Mouse (Mus musculus): ENCODE results near the gene Phldb2.

Gene Phldb2

DNA sequence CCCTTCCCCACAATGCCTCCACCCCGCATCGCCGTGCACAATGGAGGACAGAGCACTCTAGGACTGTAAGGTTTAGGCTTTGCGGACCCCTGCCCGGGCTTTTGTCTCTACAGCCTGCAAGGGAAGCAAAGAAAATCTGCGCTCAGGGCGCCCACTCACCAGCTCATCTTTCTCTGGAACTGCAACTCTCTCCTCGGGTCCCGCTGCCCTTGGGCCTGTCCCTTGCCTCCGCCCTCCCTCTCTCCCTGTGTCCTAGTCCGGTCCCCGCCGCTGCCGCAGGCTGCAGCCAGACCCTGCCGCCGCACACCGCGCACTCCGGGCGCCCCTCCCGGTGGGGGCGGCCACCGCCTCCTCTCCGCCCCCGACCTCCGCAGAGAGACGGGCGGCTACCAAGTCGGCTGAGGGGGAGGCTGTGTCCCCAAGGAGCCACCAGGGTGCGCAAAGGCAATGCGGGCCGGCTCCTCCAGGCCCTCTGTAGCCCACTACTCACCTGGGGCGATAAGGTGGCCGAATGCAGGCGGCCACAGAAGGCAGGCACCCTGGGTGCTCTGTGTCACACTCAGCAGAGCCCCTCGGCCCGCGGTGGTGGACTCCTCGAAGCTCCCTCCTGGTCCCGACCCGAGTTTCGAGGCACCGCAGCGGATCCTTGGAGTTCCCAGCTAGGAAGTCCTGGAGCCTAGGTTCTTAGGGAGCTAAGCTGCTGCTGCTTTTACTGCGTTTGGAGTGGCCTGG is 109.2 kb downstream of the Phldb2 start:
- in situ Hi-C loops (cut with MboI; ENCODE audit: low sequenced_read_pairs) = no loop called here

DNA sequence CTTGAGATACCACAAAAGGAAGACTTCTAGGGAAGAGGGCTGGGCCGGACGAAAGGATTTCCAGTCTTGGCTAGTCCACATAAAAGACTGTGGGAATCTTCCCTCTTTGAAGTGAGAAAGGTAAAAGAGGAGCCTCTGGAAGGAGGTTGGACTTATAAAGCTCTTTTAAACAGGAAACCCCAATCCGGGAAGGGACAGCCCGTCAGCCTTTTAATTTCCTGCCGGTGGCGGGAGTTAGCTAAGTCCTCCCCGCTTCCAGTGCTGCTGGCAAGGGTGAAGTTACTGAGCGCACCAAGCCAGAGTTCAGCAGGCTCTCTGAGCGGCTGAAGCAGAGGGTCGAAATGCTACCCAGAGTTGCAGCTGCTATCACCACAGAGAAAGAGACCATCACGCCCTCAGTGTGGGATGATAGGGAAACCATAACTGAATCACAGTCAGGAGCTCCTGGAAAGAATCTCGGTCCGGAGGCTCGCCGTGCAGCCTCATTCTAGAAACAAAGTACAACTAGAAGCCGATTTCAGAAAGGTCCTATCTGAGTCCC is 110.0 kb downstream of the Phldb2 start:
- in situ Hi-C loops (cut with MboI; ENCODE audit: low sequenced_read_pairs) = no loop called here

DNA sequence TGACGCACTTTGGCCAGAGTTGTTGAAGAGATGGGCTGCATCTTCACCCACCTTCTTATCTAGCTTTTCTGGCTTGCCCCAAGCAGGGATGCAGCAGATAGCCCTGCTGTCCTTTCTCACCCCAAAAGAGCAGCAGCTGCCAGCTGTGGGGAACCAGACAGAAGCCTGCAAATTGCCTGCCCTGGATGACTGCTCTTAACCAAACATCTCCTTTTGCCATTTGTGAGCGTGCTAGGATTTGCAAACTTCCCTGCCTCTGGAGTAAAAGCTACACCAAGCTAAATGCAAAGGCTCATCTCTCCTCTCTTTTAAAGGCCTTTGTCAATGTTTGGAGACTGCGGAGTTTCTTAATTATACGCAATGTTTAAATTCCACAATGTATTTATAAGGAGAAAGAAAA is 111.0 kb downstream of the Phldb2 start:
- in situ Hi-C loops (cut with MboI; ENCODE audit: low sequenced_read_pairs) = no loop called here

DNA sequence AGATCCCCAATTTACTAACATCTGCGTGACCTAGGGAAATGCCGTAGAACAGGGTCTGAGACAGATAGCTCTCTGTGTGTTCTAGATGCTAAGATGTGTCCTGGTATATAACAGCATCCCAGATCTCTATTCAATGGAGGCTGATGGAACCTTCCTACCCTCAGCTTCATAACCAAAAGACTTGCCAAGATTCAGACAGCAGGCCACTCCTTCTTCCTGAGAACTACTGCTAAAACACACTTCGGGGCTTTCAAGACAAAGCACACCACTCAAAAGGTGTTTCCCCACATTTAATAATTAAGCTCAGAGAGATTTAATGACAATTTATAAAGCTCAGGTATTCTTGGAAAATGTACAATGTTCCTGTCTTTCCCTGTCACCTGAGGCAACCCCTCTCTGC is 111.6 kb downstream of the Phldb2 start:
- in situ Hi-C loops (cut with MboI; ENCODE audit: low sequenced_read_pairs) = no loop called here

DNA sequence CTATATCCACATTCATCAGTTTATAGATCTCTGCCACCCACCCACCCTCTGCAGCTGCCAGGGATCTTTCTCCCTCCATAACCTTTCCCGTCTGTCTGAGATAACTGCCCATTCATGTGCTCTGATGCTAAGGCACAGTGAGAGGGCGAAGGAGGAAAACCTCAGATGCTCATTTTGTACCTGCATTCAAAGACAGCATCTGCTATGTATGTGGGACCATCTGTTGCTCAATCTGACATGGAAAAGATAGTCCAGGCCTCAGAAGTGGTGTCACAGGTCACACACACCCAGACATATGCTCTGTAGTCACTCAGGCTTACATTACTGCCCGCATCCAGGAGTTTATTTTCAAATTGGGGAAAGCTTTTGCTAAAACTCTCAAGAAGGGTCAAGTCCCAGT is 112.4 kb downstream of the Phldb2 start:
- in situ Hi-C loops (cut with MboI; ENCODE audit: low sequenced_read_pairs) = no loop called here

DNA sequence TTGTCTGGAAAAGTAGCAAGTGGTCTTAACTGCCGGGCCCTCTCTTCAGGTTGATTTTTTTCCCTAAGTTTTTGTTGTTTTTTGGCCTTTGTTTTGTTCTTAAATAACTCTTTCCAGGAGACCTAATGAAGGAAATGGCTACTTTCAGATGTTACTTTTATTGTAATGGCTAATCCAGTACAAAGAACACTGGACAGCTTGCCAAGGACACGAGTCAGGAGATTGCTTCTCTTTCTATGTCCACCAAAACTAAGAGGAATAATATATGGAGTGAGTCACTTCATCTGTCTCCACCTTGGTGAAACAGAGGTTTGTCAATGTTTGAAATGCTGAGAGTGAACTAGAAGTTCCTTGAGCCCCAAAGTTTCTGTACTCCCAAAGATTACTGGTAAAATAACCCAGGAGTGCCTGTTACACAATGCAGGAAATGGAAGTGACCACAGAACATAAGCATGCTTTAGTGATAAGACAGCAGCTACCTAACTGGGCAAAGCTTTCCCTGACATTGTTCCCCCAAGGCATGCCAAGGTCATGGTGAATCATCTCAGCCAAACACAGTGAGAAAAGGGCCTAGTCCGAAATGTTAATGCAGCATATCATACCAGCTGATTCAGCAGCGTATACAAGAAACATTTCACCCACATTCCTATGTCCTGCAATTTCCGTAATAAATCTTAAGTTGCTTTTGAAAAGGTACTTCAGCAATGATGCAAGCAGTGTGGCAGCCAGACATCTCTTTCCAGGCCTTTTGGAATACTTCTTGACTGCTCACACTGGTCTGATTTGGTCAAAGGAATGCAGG is 115.7 kb downstream of the Phldb2 start:
- in situ Hi-C loops (cut with MboI; ENCODE audit: low sequenced_read_pairs) = no loop called here

DNA sequence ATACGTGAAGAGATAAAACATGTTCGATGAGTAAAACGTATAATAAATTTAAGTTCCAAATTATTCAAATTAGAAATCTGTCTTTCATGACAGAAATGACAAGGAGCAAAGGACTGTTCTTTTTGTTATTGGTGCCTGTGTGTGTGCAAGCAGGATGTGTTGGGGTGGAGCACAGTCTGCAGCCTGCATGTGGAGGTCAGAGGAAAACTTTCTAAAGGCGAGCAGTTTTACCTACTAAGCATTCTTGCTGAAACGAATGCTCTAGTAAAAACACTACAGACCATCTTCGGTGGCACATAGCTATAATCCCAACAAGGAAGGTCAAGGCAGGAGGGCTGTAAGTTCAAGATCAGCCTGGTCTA is 120.7 kb downstream of the Phldb2 start:
- in situ Hi-C loops (cut with MboI; ENCODE audit: low sequenced_read_pairs) = no loop called here

DNA sequence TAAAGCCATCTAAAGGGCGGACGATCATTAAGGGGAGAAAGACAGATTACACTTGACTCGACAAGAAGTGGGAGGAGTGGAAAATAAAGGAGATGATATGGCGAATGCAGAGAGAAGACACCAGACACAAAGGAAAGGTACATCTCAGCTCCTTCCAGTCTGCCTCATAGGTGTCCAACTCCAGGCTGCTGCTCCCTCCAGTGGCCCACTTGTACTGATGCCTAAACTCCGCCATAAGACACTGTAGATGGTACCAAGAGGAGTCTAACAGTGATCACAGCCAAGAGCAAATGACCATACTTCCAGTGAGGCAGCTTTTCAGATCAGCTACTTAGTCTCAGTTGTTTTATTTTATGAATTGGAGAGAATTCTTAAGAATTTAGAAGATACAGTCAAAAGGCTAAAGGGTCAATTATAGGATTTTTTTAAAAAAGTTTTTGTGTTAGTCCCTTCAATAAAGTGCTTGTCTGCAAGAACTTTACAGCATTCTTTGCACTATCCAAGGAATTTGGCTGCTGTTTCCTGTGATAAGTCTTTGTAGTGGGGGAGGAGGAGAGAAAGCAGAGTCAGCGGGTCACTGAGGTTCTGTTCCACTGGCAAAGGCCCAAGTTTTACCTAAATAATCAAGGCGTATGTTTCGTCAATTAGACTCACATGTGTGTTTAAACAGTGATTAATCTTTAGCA is 121.2 kb downstream of the Phldb2 start:
- in situ Hi-C loops (cut with MboI; ENCODE audit: low sequenced_read_pairs) = no loop called here

DNA sequence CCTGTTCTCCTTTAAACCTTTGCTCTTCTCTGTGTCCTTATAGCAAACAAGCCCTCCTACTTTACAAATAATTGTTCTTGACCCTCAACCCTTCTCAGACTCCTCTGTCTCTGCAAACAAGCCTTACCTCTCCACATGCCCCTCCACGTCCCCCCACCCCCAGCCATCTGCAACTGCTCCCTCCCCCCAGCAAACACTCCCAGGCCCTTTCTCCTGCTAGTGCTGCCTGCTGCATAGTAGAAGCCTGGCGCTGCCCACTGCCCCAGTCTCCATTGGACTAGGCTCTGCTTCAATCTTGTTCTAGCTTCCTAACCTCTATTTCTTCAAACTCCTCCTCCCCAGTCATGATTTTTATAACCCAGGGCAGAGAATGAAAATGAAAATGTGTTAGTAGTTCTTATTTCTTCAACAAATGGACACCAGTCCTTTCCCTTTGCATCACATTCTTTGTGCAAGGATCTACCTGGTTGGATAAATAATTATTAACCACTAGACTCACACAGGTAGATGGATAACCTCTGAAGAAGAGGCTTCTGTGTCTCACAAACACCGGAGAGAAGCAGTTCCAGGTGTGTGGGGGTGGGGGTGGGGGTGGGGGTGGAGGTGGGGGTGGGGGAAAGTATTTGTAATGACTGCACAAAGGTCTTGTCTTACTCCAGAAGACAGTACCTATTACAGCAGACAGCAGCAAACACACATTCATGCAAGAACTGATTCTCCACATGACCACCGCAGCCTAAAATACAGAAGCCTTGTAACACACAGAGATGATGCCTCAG is 122.1 kb downstream of the Phldb2 start:
- in situ Hi-C loops (cut with MboI; ENCODE audit: low sequenced_read_pairs) = no loop called here

DNA sequence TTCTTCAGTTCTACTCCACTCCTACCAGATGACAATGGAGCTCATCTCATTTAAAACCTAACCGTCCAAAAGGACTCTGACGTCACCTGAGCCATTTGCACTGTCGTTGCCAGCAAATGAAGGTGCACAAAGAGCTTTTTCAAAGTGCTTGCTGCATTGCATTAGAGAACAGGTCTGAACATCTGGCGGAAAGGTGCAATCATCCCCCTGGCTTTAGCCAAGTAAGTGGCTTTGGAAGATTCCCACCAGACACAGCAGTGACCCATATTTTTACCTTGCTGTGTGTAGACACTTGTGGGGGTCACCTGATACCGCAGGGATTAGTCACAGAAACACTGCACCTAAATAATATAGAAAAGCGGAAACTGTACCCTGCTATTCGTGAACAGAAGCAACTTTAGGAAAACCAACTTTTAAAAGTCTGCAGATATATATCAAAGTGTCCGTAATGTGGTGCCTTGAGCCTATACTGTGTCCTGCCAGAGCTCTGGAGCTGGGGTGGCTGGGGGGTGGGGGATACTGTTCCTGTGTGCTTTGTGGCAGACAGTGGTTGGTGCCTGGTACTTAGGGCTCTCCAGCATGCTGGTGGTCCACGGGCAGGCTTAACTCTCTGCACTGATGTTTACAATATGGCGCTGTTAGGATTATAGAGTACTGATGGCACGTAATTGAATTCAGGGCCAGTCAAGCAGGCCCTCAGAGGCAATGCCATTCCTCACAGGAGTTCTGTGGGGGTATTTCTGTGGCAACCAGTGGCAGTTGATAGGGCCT is 123.1 kb downstream of the Phldb2 start:
- in situ Hi-C loops (cut with MboI; ENCODE audit: low sequenced_read_pairs) = no loop called here

DNA sequence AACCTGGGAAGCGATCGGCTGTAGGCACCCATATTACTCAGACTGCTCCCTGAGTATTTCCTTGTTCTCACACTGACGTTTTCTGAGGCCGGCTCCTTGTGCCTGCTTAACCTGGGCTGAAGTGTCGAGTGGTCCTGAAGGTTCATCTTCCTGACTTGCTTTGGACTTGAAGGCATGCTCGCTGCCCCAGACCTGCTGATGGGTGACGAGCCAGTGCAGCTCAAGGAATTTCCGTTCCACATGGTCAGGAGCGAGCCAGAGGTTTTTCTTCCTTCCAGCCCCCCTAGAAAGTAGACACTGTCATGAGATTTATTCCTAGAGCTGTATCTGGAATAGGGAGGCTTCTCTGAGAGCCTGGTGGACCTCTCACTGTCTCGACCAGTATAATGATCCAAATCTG is 128.1 kb downstream of the Phldb2 start:
- in situ Hi-C loops (cut with MboI; ENCODE audit: low sequenced_read_pairs) = no loop called here

DNA sequence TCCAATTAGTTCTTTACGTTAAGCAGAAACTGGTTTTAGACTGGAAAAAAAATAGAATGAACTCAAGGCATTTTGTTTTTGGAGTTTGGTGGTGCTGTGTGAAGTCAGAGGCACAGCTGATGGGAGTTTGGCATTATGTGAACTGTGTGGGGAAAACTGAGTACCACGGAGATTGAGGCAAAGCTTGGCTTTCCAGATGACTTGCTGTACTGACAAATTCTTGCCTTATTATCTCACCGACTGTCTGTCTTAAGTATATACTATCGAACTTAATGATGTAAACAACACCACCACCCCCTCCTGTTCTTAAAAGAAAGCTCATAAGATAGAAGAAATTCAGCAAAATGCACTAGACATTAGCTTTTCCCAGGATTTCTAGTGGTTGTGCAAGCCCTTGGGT is 129.4 kb downstream of the Phldb2 start:
- in situ Hi-C loops (cut with MboI; ENCODE audit: low sequenced_read_pairs) = no loop called here

DNA sequence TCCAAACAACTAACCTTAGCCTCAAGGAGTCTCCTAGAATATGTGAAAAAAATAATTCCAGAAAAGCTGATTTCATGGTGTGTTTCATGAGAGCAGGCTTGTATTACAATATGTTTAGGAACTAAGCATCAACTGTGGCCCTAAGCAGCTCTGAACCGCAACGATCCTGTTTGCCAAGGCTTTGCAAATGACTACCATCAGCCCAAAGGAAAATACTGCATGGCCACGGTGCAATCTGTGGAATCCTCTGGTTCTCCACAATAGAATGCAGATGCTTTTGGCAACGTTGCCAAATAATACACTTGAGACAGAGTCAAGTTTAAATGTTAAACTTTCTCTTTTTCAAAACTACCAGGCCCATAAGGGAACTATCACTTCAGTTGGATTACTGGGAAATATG is 133.5 kb downstream of the Phldb2 start:
- in situ Hi-C loops (cut with MboI; ENCODE audit: low sequenced_read_pairs) = no loop called here

DNA sequence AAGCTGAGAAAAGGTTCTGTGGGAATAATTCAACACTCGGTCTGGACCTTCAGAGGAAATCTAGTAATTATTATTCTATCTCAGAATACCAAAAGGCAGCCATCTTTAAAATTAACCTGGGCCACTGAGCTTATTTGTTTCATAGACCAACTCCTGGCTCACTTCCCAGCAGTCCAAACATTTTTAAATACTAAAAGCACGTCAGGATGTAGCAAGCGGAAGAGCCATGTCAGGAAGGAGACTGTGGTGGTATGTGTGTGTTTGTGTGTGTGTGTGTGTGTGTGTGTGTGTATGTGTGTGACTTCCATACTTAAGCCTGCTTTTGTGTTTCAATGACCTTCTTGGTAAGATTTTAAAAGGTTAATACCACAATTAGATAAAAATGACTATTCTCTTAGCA is 135.6 kb downstream of the Phldb2 start:
- in situ Hi-C loops (cut with MboI; ENCODE audit: low sequenced_read_pairs) = no loop called here

DNA sequence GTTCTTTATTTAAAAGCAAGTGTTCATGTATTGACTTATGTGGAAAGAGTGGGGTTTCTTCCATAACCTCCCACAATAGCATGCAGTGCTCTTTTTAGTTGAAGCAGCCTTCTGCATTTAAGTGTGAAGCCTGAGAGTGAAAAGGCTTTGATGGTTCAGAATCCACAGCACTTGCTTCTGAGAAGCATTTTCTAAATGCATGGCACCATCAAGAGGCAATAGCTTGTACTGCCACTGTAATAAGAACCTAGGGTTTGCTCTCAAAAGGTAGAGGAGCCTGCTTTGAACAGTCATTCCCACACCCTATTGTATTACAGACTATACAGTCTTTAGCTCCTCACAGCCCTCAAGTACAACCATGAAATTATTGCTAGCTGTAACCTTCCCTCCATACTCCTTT is 136.7 kb downstream of the Phldb2 start:
- in situ Hi-C loops (cut with MboI; ENCODE audit: low sequenced_read_pairs) = no loop called here

DNA sequence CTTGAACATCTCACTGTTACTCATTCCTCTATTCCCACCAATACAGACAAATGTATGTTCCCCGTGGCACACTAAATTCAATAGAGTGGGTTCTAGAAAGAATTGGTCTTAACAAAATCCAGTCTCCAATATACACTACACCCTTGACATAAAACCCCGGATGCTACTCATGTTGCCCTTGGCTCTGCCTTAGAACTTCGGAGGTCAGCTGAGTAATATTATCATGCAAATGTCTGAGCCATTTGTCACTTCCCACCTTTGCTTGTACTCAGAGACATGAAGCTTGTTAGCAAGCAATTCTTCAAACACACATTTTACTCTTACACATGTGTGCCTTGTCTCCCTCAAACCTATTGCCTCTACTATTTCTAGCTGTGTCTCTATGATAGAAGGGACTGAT is 138.8 kb downstream of the Phldb2 start:
- in situ Hi-C loops (cut with MboI; ENCODE audit: low sequenced_read_pairs) = no loop called here

DNA sequence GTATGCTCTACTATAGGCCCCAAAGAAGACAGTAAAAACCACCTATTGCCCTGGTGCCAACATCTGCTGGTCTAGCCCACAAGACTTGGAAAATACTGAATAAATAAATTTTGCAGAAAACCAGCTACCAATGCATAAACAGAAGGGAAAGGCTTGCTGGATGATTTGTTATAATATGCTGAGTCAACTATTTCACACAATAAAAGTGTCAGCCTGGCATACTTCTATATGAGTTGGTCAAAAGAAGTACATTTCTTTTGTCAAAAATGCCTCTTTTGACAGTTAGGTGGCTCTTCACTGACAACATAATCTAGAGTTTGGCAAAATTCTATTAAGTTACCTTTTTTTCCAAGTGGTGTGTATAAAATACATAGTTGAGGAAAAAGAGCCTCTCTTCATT is 141.6 kb downstream of the Phldb2 start:
- in situ Hi-C loops (cut with MboI; ENCODE audit: low sequenced_read_pairs) = no loop called here

DNA sequence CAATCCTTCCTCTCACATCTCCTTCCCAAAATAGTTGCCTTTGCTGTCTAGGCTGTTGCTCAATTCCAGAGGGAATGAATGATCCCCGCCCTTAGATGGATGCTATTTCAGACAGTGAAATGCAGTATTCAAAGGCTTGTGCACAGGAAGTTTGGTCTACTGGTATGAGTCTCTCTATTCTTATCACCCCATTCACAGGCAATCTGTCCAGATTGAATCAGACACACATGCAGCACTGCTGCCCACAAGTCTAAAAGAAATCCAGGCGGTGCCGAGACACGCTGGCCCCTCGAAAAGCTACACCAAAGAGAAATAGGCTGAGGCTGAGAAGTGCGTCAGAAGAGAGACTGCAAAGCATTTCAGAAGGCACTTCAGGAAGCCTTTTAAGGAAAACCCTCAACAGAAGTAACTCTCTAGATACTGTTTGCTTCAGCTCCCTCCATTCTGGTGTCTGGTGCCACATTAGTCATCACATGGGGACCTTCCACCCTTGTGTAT is 142.5 kb downstream of the Phldb2 start:
- in situ Hi-C loops (cut with MboI; ENCODE audit: low sequenced_read_pairs) = no loop called here

DNA sequence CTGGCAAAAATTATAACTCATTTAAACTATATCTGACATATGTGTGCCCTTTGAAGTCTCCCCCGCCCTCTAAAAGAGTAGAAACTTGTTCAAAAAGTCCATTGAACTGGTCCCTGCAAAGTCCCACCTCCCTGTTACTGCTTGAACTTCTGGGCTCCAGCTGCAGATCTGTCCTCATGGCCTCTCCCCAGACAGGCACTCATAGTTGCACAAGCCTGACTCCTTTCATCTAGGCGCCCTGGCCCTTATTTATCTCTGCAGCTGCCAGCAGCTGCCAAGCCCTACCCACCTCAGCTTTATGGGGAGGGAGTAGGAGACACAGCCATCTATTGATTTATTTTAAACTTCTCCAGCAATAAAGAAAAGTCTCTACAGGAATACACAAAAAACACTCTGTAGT is 143.2 kb downstream of the Phldb2 start:
- in situ Hi-C loops (cut with MboI; ENCODE audit: low sequenced_read_pairs) = no loop called here

DNA sequence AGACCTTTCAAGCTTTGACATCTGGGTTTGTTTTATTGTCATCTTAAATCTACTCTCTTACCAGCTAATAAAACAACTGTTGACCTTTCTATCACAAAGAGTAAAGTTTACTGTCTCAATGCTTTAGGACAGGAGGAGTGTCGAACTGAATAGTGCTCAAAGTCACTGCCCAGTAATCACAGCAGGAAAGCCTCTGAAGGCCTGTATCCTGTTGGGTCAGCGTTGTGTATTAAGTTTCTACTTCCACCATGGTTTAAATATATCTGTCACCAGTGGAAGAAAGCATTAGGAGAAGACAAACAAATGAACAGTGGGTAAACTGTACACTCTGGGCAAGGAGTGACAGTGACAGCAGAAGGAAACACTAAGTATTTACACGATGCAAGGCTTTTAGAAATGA is 148.7 kb downstream of the Phldb2 start:
- in situ Hi-C loops (cut with MboI; ENCODE audit: low sequenced_read_pairs) = no loop called here
